Mouse (Mus musculus) B cell, adult 2 months (primary cell): ENCODE measurements around the gene Cntn2.

Source experiments
- DNase-seq, 2 experiments: peaks; one replicate each; pipeline ENCODE4 v3.0.0; 2022

The Cntn2 gene

GRCm38 (mm10) chr1:132542762-132543306 lies at the start of gene Cntn2:
Cntn2 (minus strand) TSS chr1:132543256.
- DNase-seq: peak in 1 of 2 experiments; percentile 26

- no peak for DNase-seq
Measured at GRCm38 (mm10) chr1:132592145-132592544, 49.1 kb upstream of the Cntn2 start.

GRCm38 (mm10) chr1:132591399-132591930 lies 48.4 kb upstream of the Cntn2 start:
- no peak for DNase-seq

GRCm38 (mm10) chr1:132586679-132587201 lies 43.7 kb upstream of the Cntn2 start:
- no peak for DNase-seq

- no peak for DNase-seq
Measured at GRCm38 (mm10) chr1:132585376-132585775, 42.3 kb upstream of the Cntn2 start.

- DNase-seq: no peak
Measured at GRCm38 (mm10) chr1:132582998-132583604, 40.0 kb upstream of the Cntn2 start.

GRCm38 (mm10) chr1:132581845-132582839 lies 39.1 kb upstream of the Cntn2 start:
- DNase-seq: no peak

GRCm38 (mm10) chr1:132580063-132580462 lies 37.0 kb upstream of the Cntn2 start:
- no peak for DNase-seq

- DNase-seq: no peak
Measured at GRCm38 (mm10) chr1:132576845-132577244, 33.8 kb upstream of the Cntn2 start.

GRCm38 (mm10) chr1:132572851-132573250 lies 29.8 kb upstream of the Cntn2 start:
- no peak for DNase-seq

- DNase-seq: no peak
Measured at GRCm38 (mm10) chr1:132571613-132572012, 28.6 kb upstream of the Cntn2 start.

GRCm38 (mm10) chr1:132570906-132571305 lies 27.9 kb upstream of the Cntn2 start:
- no peak for DNase-seq

GRCm38 (mm10) chr1:132570068-132570780 lies 27.2 kb upstream of the Cntn2 start:
- no peak for DNase-seq

GRCm38 (mm10) chr1:132569516-132569915 lies 26.5 kb upstream of the Cntn2 start:
- DNase-seq: no peak

GRCm38 (mm10) chr1:132567336-132568125 lies 24.5 kb upstream of the Cntn2 start:
- no peak for DNase-seq

GRCm38 (mm10) chr1:132565766-132566165 lies 22.7 kb upstream of the Cntn2 start:
- no peak for DNase-seq

- DNase-seq: no peak
Measured at GRCm38 (mm10) chr1:132564946-132565345, 21.9 kb upstream of the Cntn2 start.

- no peak for DNase-seq
Measured at GRCm38 (mm10) chr1:132562337-132562795, 19.3 kb upstream of the Cntn2 start.

GRCm38 (mm10) chr1:132560907-132561700 lies 18.0 kb upstream of the Cntn2 start:
- no peak for DNase-seq

- no peak for DNase-seq
Measured at GRCm38 (mm10) chr1:132559045-132559444, 16.0 kb upstream of the Cntn2 start.
